Mouse (Mus musculus) lung, embryonic 14.5 days (tissue): ENCODE data around the gene Grwd1. TPM values are rescaled to one million over a fixed set of nuclear protein-coding genes. Genes with fewer than 3 reads are reported as not detected.

ENCODE experiments used
- ATAC-seq: fragments of 200-750 bp; cut with Nextera tagmentation; 2 replicates; pipeline ENCODE4 v1.8.0; 2017; ENCODE audit warnings: mild to moderate bottlenecking, moderate TSS enrichment, moderate library complexity; ENCODE audit not compliant: insufficient read depth
- DNase-seq: peaks from one replicate; pipeline ENCODE4 v3.0.0-alpha.2; 2015
- H3K27ac ChIP-seq: fragments of 300-500 bp; sonication (generic); 2 replicates; pipeline ENCODE4 v1.5.1; 2014; ENCODE audit warnings: low read depth, mild to moderate bottlenecking, moderate library complexity
- H3K27me3 ChIP-seq: fragments of 300-500 bp; sonication (generic); 2 replicates; pipeline ENCODE4 v1.6.1; 2014; ENCODE audit warnings: low read length, control low read depth; ENCODE audit not compliant: insufficient read depth
- H3K36me3 ChIP-seq: fragments of 300-500 bp; sonication (generic); 2 replicates; pipeline ENCODE4 v1.6.1; 2014; ENCODE audit warnings: control low read depth; ENCODE audit not compliant: insufficient read depth
- H3K4me1 ChIP-seq: fragments of 300-500 bp; sonication (generic); 2 replicates; pipeline ENCODE4 v1.6.1; 2014; ENCODE audit warnings: antibody characterized with exemption, control low read depth; ENCODE audit not compliant: insufficient read depth
- H3K4me2 ChIP-seq: fragments of 300-500 bp; sonication (generic); 2 replicates; pipeline ENCODE4 v1.6.1; 2014; ENCODE audit warnings: mild to moderate bottlenecking
- H3K4me3 ChIP-seq: fragments of 300-500 bp; sonication (generic); 2 replicates; pipeline ENCODE4 v1.5.1; 2014; ENCODE audit warnings: low read depth, low read length
- H3K9ac ChIP-seq: fragments of 300-500 bp; sonication (generic); 2 replicates; pipeline ENCODE4 v1.6.1; 2014
- H3K9me3 ChIP-seq: fragments of 300-500 bp; sonication (generic); 2 replicates; pipeline ENCODE4 v1.6.1; 2016; ENCODE audit warnings: low read depth, low read length, control low read depth
- CTCF ChIP-seq: IDR thresholded peaks from 2 replicates; pipeline ENCODE4 v1.5.1; 2016; ENCODE audit warnings: antibody characterized with exemption, low read depth
- WGBS: fragments of 180-500 bp; shearing (Covaris S2); extraction: QIAGEN DNeasy Blood & Tissue Kit; methylation state at CpG from one replicate; pipeline ENCODE4 v1.1.7; 2014; 5-methylcytosine and 5-hydroxymethylcytosine counted together
- polyA plus RNA-seq: library from polyadenylated mRNA; unstranded; fragments of >200 nt; fragmentation: Nextera tagmentation; extraction: Ambion mirVana; gene quantifications from 2 replicates; pipeline ENCODE4 v1.2.1, GENCODE M21; 2014

Grwd1 gene
- polyA plus RNA-seq, 1 experiment from 2014 or later: 95.3 TPM

DNA sequence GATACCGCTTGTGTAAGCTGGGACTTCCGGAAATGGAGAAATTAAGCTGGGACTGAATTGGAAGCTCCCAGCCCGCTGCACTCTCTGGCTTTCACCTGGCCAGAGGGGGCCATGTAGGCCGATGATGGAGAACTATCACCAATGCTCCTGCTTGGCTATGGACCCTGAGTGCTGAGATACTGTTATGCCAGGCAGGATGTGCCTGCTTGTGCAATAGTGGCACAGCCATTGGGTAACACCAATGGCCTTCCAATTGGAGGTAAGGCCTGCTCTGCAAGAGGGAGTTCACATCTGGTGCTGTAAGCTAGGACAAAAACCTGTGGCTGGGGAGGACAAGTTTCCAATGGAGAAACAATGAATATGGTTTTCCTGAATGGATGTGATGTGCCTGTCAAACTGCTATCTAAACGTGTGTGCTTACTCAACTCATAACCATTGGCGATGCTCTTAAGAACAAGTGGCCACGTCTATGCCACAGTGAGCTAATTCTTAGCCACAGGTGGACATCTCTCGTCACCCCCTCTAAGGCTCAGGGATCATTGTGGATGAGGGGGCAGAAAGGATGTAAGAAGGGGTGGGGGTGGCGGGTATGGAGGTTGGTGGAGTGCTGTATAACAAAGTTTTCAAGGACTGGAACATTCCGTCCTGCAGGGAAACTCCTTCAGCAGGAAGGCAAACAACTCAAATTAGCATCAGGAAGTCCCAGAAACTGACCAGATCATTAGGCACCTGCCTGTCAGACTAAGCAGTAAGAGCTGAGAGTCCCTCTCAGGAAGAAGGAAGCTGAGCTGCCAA, 12.4 kb upstream of the Grwd1 start:
- Histone ChIP-seq H3K9ac (no peak overlapping the region), H3K9me3 (no peaks in the 10 kb centered on the region), H3K4me1 (0 out of 2 replicates have a peak, but pooled peaks cover 2% of the 10 kb centered on the region), H3K27me3 (0 out of 2 replicates have a peak, but pooled peaks cover 4% of the 10 kb centered on the region), H3K27ac (no peak overlapping the region), H3K36me3 (no peaks in the 10 kb centered on the region), H3K4me2 (no peak overlapping the region), H3K4me3 (no peak overlapping the region)
- ATAC-seq: no peak
- no peak for DNase-seq
- 73% methylated on average over 10 of the region's 10 CpGs for WGBS
- no peak for TF ChIP-seq CTCF

DNA sequence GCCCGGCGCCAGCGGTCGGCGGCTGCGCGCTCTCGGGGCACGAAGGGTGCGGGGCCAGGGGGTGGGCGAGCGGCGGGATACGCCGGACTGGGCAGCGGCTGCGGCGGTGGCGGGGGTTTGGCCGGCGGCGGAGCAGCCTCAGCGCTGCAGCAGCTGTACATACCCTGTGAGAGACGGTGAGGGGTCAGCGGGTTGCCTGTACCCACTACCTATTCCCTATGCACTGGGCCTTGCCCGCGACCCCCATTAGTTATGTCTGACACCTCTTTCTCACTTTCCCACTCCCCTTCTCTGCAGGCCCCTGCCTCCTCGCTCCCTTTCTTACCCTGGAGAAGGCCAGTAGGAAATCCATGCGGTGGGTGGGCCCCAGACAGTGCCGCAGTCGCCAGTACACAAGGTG, 3.2 kb upstream of the Grwd1 start:
- no peak for TF ChIP-seq CTCF
- Histone ChIP-seq H3K27ac (no peak overlapping the region), H3K4me3 (peak overlapping the region; percentile 44), H3K4me1 (peaks cover 7% of the 10 kb centered on the region), H3K9me3 (no peaks in the 10 kb centered on the region), H3K4me2 (peak overlapping the region; percentile 67), H3K27me3 (peaks cover 47% of the 10 kb centered on the region), H3K9ac (peak overlapping the region; percentile 41), H3K36me3 (peaks cover 7% of the 10 kb centered on the region)
- 4% methylated on average over 30 of the region's 31 CpGs for WGBS
- DNase-seq (no peak), ATAC-seq (no peak)

DNA sequence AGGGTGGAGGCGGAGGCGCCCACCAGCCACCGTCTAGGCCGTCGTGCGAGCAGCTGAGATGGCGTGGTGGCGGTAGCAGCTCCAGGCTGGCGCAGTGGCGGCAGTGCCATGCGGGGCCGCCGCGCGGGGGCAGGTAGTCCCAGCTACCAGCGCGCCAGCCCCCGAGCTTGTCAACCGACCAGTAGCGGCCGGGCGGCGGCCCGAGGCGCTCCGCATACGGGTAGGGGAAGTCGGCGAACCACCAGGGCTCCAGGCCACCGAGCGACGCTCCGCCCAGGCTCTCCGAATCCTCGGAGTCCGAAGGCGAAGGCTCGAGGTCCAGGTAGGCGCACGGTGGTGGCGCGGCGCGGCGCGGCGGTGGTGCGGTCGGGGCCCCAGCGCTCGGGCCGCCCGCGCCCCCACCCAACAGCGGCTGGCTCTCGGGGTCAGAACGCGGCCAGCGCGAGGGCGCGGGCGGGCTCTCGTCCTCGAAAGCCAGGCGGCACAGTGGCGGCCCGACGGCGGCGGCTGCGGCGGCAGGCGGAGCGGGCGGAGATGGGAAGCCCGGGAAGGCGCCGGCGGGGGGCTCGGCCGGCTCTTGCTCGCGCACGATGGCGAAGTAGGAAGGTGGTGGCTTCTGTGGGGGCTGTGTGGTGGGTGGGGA, 2.5 kb upstream of the Grwd1 start:
- Histone ChIP-seq H3K9ac (peak overlapping the region; percentile 41), H3K4me2 (peak overlapping the region; percentile 67), H3K4me1 (peaks cover 7% of the 10 kb centered on the region), H3K4me3 (peak overlapping the region; percentile 44), H3K27ac (no peak overlapping the region), H3K27me3 (peaks cover 47% of the 10 kb centered on the region), H3K9me3 (no peaks in the 10 kb centered on the region), H3K36me3 (peaks cover 13% of the 10 kb centered on the region)
- DNase-seq (peak; percentile 50), ATAC-seq (no peak)
- TF ChIP-seq CTCF: no peak
- under 1% methylated on average over 77 of the region's 86 CpGs for WGBS

DNA sequence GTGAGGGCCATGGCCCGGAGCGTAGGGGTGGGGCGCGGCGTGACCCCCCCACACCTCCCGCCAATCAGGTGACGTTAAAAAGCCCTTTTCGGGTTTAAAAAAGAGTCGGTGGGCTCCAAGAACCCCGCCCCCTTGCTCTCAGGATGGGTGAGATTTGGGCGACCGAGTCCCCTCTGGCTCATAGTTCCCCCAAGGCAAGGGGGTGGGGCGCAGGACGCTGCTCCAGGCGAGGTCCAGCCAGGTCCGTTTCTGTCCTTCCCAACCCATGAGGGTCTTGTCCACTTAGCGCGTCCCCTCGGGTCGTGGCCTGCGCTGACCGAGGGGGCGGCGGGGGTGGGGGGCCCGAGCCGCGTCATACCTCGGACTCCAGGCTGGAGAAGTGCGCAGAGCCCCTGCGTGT, 1.7 kb upstream of the Grwd1 start:
- ATAC-seq: no peak
- Histone ChIP-seq H3K36me3 (peaks cover 22% of the 10 kb centered on the region), H3K4me1 (peaks cover 7% of the 10 kb centered on the region), H3K9me3 (no peaks in the 10 kb centered on the region), H3K9ac (peak overlapping the region; percentile 41; the same call in 1 of the 2 replicates), H3K27ac (no peak overlapping the region), H3K4me2 (peak overlapping the region; percentile 67), H3K27me3 (peaks cover 47% of the 10 kb centered on the region), H3K4me3 (peak overlapping the region; percentile 44)
- no peak for TF ChIP-seq CTCF
- 9% methylated on average over 30 of the region's 30 CpGs for WGBS
- no peak for DNase-seq

DNA sequence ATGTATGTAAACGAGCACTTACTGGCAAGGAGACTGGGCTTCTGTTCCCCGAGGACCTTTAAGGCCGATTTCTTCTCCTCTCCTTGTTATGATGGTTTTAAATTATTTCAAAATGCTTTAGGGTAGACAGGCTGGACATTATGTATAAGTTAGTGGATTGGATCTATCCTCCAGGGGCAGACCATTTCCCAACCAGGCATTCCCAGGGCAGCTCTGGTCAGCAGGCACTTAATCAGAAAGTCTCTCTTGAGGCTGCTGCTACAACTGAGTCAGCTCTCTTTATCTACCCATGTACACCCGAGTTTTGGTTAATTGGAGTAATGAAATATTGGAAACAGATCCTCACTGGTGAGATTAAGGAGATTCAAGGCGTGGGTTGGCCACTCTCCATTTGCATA, 383 bp upstream of the Grwd1 start:
- H3K4me2 ChIP-seq: peak overlapping the region; percentile 88

DNA sequence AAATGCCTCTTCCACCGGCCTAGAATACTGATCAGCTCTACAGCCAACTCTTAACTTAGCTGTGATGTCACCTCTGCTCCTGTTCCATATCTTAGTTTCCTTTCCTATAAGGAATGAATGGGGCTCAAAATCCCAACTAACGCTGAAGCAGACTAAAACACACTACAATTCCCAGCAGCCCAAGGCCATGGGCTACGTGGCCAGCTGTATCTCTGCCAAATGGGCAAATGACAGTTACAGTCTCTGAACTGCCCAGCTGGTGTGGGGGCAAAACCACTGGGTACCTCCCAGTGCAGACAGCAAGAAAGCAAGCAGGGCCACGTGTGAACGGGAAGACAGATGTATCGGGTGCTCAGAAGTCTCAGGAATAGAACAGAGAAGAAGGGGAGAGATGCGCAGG, 4.1 kb downstream of the Grwd1 start:
- ATAC-seq (no peak), DNase-seq (no peak)
- peaks cover 4% of the 10 kb centered on the region for H3K4me1 ChIP-seq
- H3K27ac ChIP-seq: no peak overlapping the region
- no peak overlapping the region for H3K4me3 ChIP-seq
- TF ChIP-seq CTCF: no peak
- no peak overlapping the region for H3K4me2 ChIP-seq
- H3K9ac ChIP-seq: no peak overlapping the region
- 92% methylated on average over 7 of the region's 7 CpGs for WGBS
- peaks cover 7% of the 10 kb centered on the region for H3K27me3 ChIP-seq
- H3K9me3 ChIP-seq: no peaks in the 10 kb centered on the region
- peaks cover 74% of the 10 kb centered on the region for H3K36me3 ChIP-seq

More for the DNA sequence above, 383 bp upstream of the Grwd1 start:
- Histone ChIP-seq H3K9me3 (no peaks in the 10 kb centered on the region), H3K4me1 (peaks cover 7% of the 10 kb centered on the region), H3K36me3 (peaks cover 35% of the 10 kb centered on the region), H3K27me3 (peaks cover 47% of the 10 kb centered on the region), H3K9ac (peak overlapping the region; percentile 77; the same call in 1 of the 2 replicates), H3K4me3 (peak overlapping the region; percentile 91), H3K27ac (no peak overlapping the region)
- no peak; the same call in 1 of the 2 replicates for ATAC-seq
- DNase-seq: no peak
- TF ChIP-seq CTCF: no peak
- WGBS: 22% methylated on average over 5 of the region's 5 CpGs

DNA sequence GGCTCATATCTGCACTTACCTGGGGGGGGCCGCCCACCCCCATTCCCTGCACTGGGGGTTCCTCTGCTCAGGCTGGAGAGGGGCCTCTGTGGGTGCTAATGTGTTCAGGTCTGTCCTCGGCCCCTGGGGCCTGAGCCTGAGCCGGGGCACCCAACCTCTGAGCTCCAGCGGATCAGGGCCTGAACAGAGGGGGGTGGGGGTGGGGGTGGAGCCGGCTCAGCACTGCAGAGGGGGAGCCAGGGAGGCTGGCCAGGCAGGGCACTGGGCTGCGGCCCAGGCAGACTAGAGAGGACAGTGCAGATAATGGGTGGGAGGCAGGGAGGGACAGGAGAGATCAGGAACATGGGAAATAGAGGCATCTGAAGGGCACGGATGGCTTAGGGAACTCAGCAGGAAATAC, 6.1 kb downstream of the Grwd1 start, which contains the start of gene Kcnj14:
Kcnj14 (minus strand) TSS at position 185 of the 400 bp plus-strand sequence.
- no peaks in the 10 kb centered on the region for H3K9me3 ChIP-seq
- 64% methylated on average over 7 of the region's 7 CpGs for WGBS
- H3K9ac ChIP-seq: no peak within 1 kb of the TSS
- no peaks in the 10 kb centered on the region for H3K27me3 ChIP-seq
- DNase-seq: no peak
- no peak within 1 kb of the TSS for H3K4me3 ChIP-seq
- H3K4me2 ChIP-seq: no peak within 1 kb of the TSS
- no peaks in the 10 kb centered on the region; the same call in 1 of the 2 replicates for H3K4me1 ChIP-seq
- no peak for ATAC-seq
- peaks cover 74% of the 10 kb centered on the region for H3K36me3 ChIP-seq
- H3K27ac ChIP-seq: no peak within 1 kb of the TSS
- no peak for TF ChIP-seq CTCF
